Mouse (Mus musculus): ENCODE measurements around the gene Hnrnph3. TPM values are rescaled to one million over a fixed set of nuclear protein-coding genes. Genes with fewer than 3 reads are reported as not detected.

Gene Hnrnph3
- polyA plus RNA-seq (2014; fragmentation: Nextera tagmentation; extraction: Ambion mirVana), result 116 and 141 TPM in 2 replicates

GRCm38 (mm10) chr10:63023749-63024579 is at the start of gene Hnrnph3, which contains the start of gene Pbld2:
TSS of gene Hnrnph3 (minus strand) at chr10:63024217.
TSS of gene Pbld2 (plus strand) at chr10:63024315.
- no peaks in the 10 kb centered on the region for H3K36me3 ChIP-seq (ENCODE audit: control insufficient read depth, insufficient read depth, low read length)
- H3K4me3 ChIP-seq (ENCODE audit: low read depth, low read length), result peak within 1 kb of the TSS; percentile 95
- peak within 1 kb of the TSS; percentile 51 for H3K4me2 ChIP-seq (ENCODE audit: low read depth, severe bottlenecking)
- WGBS, result under 1% methylated on average over 61 of the region's 69 CpGs
- H3K9ac ChIP-seq (ENCODE audit: low read length), result peak within 1 kb of the TSS; percentile 99
- H3K9me3 ChIP-seq (ENCODE audit: control insufficient read depth, low read length), result no peaks in the 10 kb centered on the region
- peak within 1 kb of the TSS; percentile 99 for H3K27ac ChIP-seq (replicated peaks; ENCODE audit: low read depth, low read length)
- DNase-seq (ENCODE audit: low spot score) (peak; percentile 100), ATAC-seq (ENCODE audit: insufficient number of reproducible peaks, low FRiP score, low TSS enrichment, low read depth) (peak; percentile 94)
- H3K4me1 ChIP-seq (ENCODE audit: control insufficient read depth, insufficient read depth, low read length), result peaks cover 12% of the 10 kb centered on the region
- H3K27me3 ChIP-seq (ENCODE audit: control insufficient read depth, insufficient read depth, low read length), result no peaks in the 10 kb centered on the region

- ATAC-seq (ENCODE audit: insufficient number of reproducible peaks, low FRiP score, low TSS enrichment, low read depth) (no peak), DNase-seq (ENCODE audit: low spot score) (peak; percentile 83)
- H3K36me3 ChIP-seq (ENCODE audit: control insufficient read depth, insufficient read depth, low read length), result no peaks in the 10 kb centered on the region
- H3K4me1 ChIP-seq (ENCODE audit: control insufficient read depth, insufficient read depth, low read length), result no peaks in the 10 kb centered on the region
- WGBS, result 14% methylated on average over 5 of the region's 5 CpGs
- no peak overlapping the region for H3K4me3 ChIP-seq (ENCODE audit: low read depth, low read length)
- no peak overlapping the region for H3K9ac ChIP-seq (ENCODE audit: low read length)
- no peak overlapping the region for H3K27ac ChIP-seq (replicated peaks; ENCODE audit: low read depth, low read length)
- H3K9me3 ChIP-seq (ENCODE audit: control insufficient read depth, low read length), result no peaks in the 10 kb centered on the region
- H3K27me3 ChIP-seq (ENCODE audit: control insufficient read depth, insufficient read depth, low read length), result no peaks in the 10 kb centered on the region
- H3K4me2 ChIP-seq (ENCODE audit: low read depth, severe bottlenecking), result no peak overlapping the region
Measured at GRCm38 (mm10) chr10:63065988-63066387, 42.0 kb upstream of the Hnrnph3 start.

GRCm38 (mm10) chr10:63065561-63065960 is 41.5 kb upstream of the Hnrnph3 start:
- no peak overlapping the region for H3K4me2 ChIP-seq (ENCODE audit: low read depth, severe bottlenecking)
- ATAC-seq (ENCODE audit: insufficient number of reproducible peaks, low FRiP score, low TSS enrichment, low read depth) (no peak), DNase-seq (ENCODE audit: low spot score) (no peak)
- no peaks in the 10 kb centered on the region for H3K4me1 ChIP-seq (ENCODE audit: control insufficient read depth, insufficient read depth, low read length)
- H3K9ac ChIP-seq (ENCODE audit: low read length), result no peak overlapping the region
- no peaks in the 10 kb centered on the region for H3K27me3 ChIP-seq (ENCODE audit: control insufficient read depth, insufficient read depth, low read length)
- H3K9me3 ChIP-seq (ENCODE audit: control insufficient read depth, low read length), result no peaks in the 10 kb centered on the region
- WGBS, result 59% methylated on average over 8 of the region's 8 CpGs
- H3K36me3 ChIP-seq (ENCODE audit: control insufficient read depth, insufficient read depth, low read length), result no peaks in the 10 kb centered on the region
- H3K27ac ChIP-seq (replicated peaks; ENCODE audit: low read depth, low read length), result no peak overlapping the region
- no peak overlapping the region for H3K4me3 ChIP-seq (ENCODE audit: low read depth, low read length)

DNA sequence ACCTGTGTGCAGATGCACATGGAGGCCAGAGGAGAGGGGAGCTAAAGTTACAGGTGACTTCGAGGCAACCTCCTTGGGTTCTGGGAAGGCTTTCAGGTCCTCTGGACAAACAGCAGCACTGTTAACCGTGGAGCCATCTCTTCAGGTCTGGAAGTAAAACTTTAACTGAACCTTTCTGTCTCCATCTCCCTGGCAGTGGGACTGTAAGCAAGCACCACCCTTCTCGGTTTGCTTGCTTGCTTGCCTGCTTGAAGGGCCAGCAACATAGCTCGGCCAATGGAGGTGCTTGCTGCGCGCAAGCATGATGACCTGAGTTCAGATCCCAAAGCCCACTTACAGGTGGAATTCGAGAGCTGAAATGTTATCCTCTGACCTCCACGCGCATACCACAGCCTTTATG is 40.5 kb upstream of the Hnrnph3 start:
- ATAC-seq (ENCODE audit: insufficient number of reproducible peaks, low FRiP score, low TSS enrichment, low read depth), result no peak
- Histone ChIP-seq H3K4me2 (ENCODE audit: low read depth, severe bottlenecking) (no peak overlapping the region), H3K27me3 (ENCODE audit: control insufficient read depth, insufficient read depth, low read length) (no peaks in the 10 kb centered on the region), H3K9me3 (ENCODE audit: control insufficient read depth, low read length) (no peaks in the 10 kb centered on the region), H3K27ac (replicated peaks; ENCODE audit: low read depth, low read length) (no peak overlapping the region), H3K4me1 (ENCODE audit: control insufficient read depth, insufficient read depth, low read length) (no peaks in the 10 kb centered on the region), H3K4me3 (ENCODE audit: low read depth, low read length) (no peak overlapping the region), H3K9ac (ENCODE audit: low read length) (no peak overlapping the region), H3K36me3 (ENCODE audit: control insufficient read depth, insufficient read depth, low read length) (no peaks in the 10 kb centered on the region)
- WGBS, result 85% methylated on average over 9 of the region's 9 CpGs
- no peak for DNase-seq (ENCODE audit: low spot score)

DNA sequence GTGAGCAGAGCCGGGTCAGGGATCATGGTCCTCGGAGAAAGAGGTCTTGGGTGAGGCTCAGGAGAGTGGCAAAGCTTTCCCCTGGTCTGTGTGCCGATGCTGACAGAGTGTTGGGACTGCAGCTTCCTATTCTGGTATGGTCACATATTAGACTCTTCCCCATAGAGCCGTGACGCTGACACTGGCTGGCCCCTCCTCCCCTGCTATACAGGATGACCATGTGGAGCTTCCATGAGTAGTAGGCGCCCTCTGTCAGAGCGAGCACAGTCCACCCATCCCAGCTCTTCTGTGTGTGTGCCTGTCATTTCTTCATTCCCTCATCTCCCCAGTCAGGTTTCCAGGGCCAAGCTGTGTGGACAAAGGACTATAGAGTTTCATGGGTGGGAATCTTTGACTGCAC is 39.3 kb upstream of the Hnrnph3 start:
- 79% methylated on average over 7 of the region's 7 CpGs for WGBS
- Histone ChIP-seq H3K4me2 (ENCODE audit: low read depth, severe bottlenecking) (no peak overlapping the region), H3K4me3 (ENCODE audit: low read depth, low read length) (no peak overlapping the region), H3K27ac (replicated peaks; ENCODE audit: low read depth, low read length) (no peak overlapping the region), H3K9ac (ENCODE audit: low read length) (no peak overlapping the region), H3K27me3 (ENCODE audit: control insufficient read depth, insufficient read depth, low read length) (no peaks in the 10 kb centered on the region), H3K36me3 (ENCODE audit: control insufficient read depth, insufficient read depth, low read length) (no peaks in the 10 kb centered on the region), H3K9me3 (ENCODE audit: control insufficient read depth, low read length) (no peaks in the 10 kb centered on the region), H3K4me1 (ENCODE audit: control insufficient read depth, insufficient read depth, low read length) (no peaks in the 10 kb centered on the region)
- DNase-seq (ENCODE audit: low spot score), result no peak
- ATAC-seq (ENCODE audit: insufficient number of reproducible peaks, low FRiP score, low TSS enrichment, low read depth), result no peak

GRCm38 (mm10) chr10:63062696-63063095 is 38.7 kb upstream of the Hnrnph3 start:
- no peak for DNase-seq (ENCODE audit: low spot score)
- no peak overlapping the region for H3K9ac ChIP-seq (ENCODE audit: low read length)
- no peaks in the 10 kb centered on the region for H3K36me3 ChIP-seq (ENCODE audit: control insufficient read depth, insufficient read depth, low read length)
- H3K4me1 ChIP-seq (ENCODE audit: control insufficient read depth, insufficient read depth, low read length), result no peaks in the 10 kb centered on the region
- no peaks in the 10 kb centered on the region for H3K27me3 ChIP-seq (ENCODE audit: control insufficient read depth, insufficient read depth, low read length)
- no peak overlapping the region for H3K4me2 ChIP-seq (ENCODE audit: low read depth, severe bottlenecking)
- 94% methylated on average over 5 of the region's 5 CpGs for WGBS
- ATAC-seq (ENCODE audit: insufficient number of reproducible peaks, low FRiP score, low TSS enrichment, low read depth), result no peak
- no peaks in the 10 kb centered on the region for H3K9me3 ChIP-seq (ENCODE audit: control insufficient read depth, low read length)
- no peak overlapping the region for H3K27ac ChIP-seq (replicated peaks; ENCODE audit: low read depth, low read length)
- no peak overlapping the region for H3K4me3 ChIP-seq (ENCODE audit: low read depth, low read length)

DNA sequence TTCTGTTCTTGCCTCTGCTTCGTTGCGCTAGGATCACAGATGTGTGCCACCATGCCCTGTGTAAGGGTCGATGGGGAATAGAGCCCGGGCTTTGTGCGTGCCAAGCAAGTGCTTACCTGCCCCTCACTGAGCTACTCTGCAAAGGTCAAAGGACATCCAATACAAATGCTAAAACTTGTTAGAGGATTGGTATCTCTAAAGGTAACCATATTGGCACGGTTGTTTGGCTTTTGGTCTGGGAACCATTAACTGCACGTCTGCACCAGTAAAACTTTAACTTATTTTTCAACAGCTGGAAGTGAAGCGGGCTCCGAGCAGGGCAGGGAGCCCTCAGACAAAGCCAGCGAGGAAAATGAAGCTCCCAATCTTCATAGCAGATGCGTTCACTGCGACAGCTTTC is 37.2 kb upstream of the Hnrnph3 start:
- H3K4me3 ChIP-seq (ENCODE audit: low read depth, low read length), result no peak overlapping the region
- no peak overlapping the region for H3K27ac ChIP-seq (replicated peaks; ENCODE audit: low read depth, low read length)
- DNase-seq (ENCODE audit: low spot score) (no peak), ATAC-seq (ENCODE audit: insufficient number of reproducible peaks, low FRiP score, low TSS enrichment, low read depth) (no peak)
- H3K4me1 ChIP-seq (ENCODE audit: control insufficient read depth, insufficient read depth, low read length), result no peaks in the 10 kb centered on the region
- no peaks in the 10 kb centered on the region for H3K9me3 ChIP-seq (ENCODE audit: control insufficient read depth, low read length)
- WGBS, result 73% methylated on average over 12 of the region's 12 CpGs
- no peak overlapping the region for H3K4me2 ChIP-seq (ENCODE audit: low read depth, severe bottlenecking)
- no peak overlapping the region for H3K9ac ChIP-seq (ENCODE audit: low read length)
- H3K36me3 ChIP-seq (ENCODE audit: control insufficient read depth, insufficient read depth, low read length), result no peaks in the 10 kb centered on the region
- no peaks in the 10 kb centered on the region for H3K27me3 ChIP-seq (ENCODE audit: control insufficient read depth, insufficient read depth, low read length)

DNA sequence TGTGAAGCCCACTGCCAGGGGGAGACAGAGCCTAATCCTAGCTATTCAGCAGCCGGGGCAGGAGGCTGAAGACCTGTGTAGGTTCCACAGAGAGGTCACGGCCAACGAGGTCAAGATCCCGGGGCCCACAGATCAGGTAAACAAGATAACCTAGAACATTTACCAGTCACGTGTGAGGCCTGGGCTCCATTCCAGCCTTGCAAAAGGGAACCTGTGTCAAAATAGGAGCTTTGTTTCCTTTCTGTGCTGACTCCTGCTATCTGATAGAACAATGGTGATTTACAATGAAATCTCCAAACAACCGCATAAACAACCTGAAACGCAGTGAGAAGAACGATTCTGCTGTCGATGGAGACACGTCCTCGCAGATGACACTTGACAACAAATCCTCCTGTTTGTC is 36.4 kb upstream of the Hnrnph3 start:
- Histone ChIP-seq H3K9me3 (ENCODE audit: control insufficient read depth, low read length) (no peaks in the 10 kb centered on the region), H3K27ac (replicated peaks; ENCODE audit: low read depth, low read length) (no peak overlapping the region), H3K27me3 (ENCODE audit: control insufficient read depth, insufficient read depth, low read length) (no peaks in the 10 kb centered on the region), H3K36me3 (ENCODE audit: control insufficient read depth, insufficient read depth, low read length) (no peaks in the 10 kb centered on the region), H3K4me2 (ENCODE audit: low read depth, severe bottlenecking) (no peak overlapping the region), H3K4me1 (ENCODE audit: control insufficient read depth, insufficient read depth, low read length) (no peaks in the 10 kb centered on the region), H3K9ac (ENCODE audit: low read length) (no peak overlapping the region), H3K4me3 (ENCODE audit: low read depth, low read length) (no peak overlapping the region)
- ATAC-seq (ENCODE audit: insufficient number of reproducible peaks, low FRiP score, low TSS enrichment, low read depth) (no peak), DNase-seq (ENCODE audit: low spot score) (no peak)
- WGBS, result 80% methylated on average over 11 of the region's 11 CpGs

Measured in limb, embryonic 11.5 days (tissue).